Mouse (Mus musculus): ENCODE results near the gene Arpc5l.

GRCm38 (mm10) chr2:39011264-39011663 is 6.1 kb downstream of the Arpc5l start:
- TF ChIP-seq CTCF (conservative IDR thresholded peaks at IDR 0.05; ENCODE audit: low read length): no peak
- TF ChIP-seq POU5F1 (IDR thresholded peaks at IDR 0.05; ENCODE audit: borderline replicate concordance, low read length): no peak
- no peak for TF ChIP-seq NANOG (IDR thresholded peaks at IDR 0.05; ENCODE audit: borderline replicate concordance, low read length)

All from E14TG2a.4 (cell line).